Mouse (Mus musculus): ENCODE measurements around the gene Nck2. TPM values are rescaled to one million over a fixed set of nuclear protein-coding genes. Genes with fewer than 3 reads are reported as not detected.

Nck2 gene
- polyA plus RNA-seq, 1 experiment from 2014 or later: 53.2 TPM

- no peak overlapping the region for H3K9ac ChIP-seq (ENCODE audit: low read length)
- no peaks in the 10 kb centered on the region for H3K27me3 ChIP-seq (ENCODE audit: control insufficient read depth, insufficient read depth, low read length)
- DNase-seq (ENCODE audit: low spot score): no peak
- no peaks in the 10 kb centered on the region for H3K36me3 ChIP-seq (ENCODE audit: control insufficient read depth, insufficient read depth, low read length)
- 85% methylated on average over 13 of the region's 13 CpGs for WGBS
- H3K4me2 ChIP-seq (ENCODE audit: low read depth, severe bottlenecking): no peak overlapping the region
- H3K9me3 ChIP-seq (ENCODE audit: control insufficient read depth, low read length): no peaks in the 10 kb centered on the region
- H3K27ac ChIP-seq (replicated peaks; ENCODE audit: low read depth, low read length): no peak overlapping the region
- no peak for ATAC-seq (ENCODE audit: insufficient number of reproducible peaks, low FRiP score, low TSS enrichment, low read depth)
- H3K4me1 ChIP-seq (ENCODE audit: control insufficient read depth, insufficient read depth, low read length): no peaks in the 10 kb centered on the region
- no peak overlapping the region for H3K4me3 ChIP-seq (ENCODE audit: low read depth, low read length)
Measured at GRCm38 (mm10) chr1:43562002-43562666, 117.8 kb downstream of the Nck2 start.

- Histone ChIP-seq H3K9me3 (ENCODE audit: control insufficient read depth, low read length) (no peaks in the 10 kb centered on the region), H3K4me1 (ENCODE audit: control insufficient read depth, insufficient read depth, low read length) (no peaks in the 10 kb centered on the region), H3K27me3 (ENCODE audit: control insufficient read depth, insufficient read depth, low read length) (no peaks in the 10 kb centered on the region), H3K27ac (replicated peaks; ENCODE audit: low read depth, low read length) (no peak overlapping the region), H3K4me2 (ENCODE audit: low read depth, severe bottlenecking) (no peak overlapping the region), H3K36me3 (ENCODE audit: control insufficient read depth, insufficient read depth, low read length) (no peaks in the 10 kb centered on the region; the same call in 1 of the 2 replicates), H3K4me3 (ENCODE audit: low read depth, low read length) (no peak overlapping the region), H3K9ac (ENCODE audit: low read length) (no peak overlapping the region)
- no peak for ATAC-seq (ENCODE audit: insufficient number of reproducible peaks, low FRiP score, low TSS enrichment, low read depth)
- 92% methylated on average over 4 of the region's 4 CpGs for WGBS
- no peak for DNase-seq (ENCODE audit: low spot score)
Measured at GRCm38 (mm10) chr1:43565260-43565659, 120.9 kb downstream of the Nck2 start.

GRCm38 (mm10) chr1:43566677-43567377 is 122.4 kb downstream of the Nck2 start:
- Histone ChIP-seq H3K27ac (replicated peaks; ENCODE audit: low read depth, low read length) (no peak overlapping the region), H3K4me1 (ENCODE audit: control insufficient read depth, insufficient read depth, low read length) (no peaks in the 10 kb centered on the region), H3K9ac (ENCODE audit: low read length) (no peak overlapping the region), H3K36me3 (ENCODE audit: control insufficient read depth, insufficient read depth, low read length) (peaks cover 5% of the 10 kb centered on the region; the same call in 1 of the 2 replicates), H3K4me3 (ENCODE audit: low read depth, low read length) (no peak overlapping the region), H3K27me3 (ENCODE audit: control insufficient read depth, insufficient read depth, low read length) (no peaks in the 10 kb centered on the region), H3K9me3 (ENCODE audit: control insufficient read depth, low read length) (no peaks in the 10 kb centered on the region), H3K4me2 (ENCODE audit: low read depth, severe bottlenecking) (no peak overlapping the region)
- no peak for DNase-seq (ENCODE audit: low spot score)
- ATAC-seq (ENCODE audit: insufficient number of reproducible peaks, low FRiP score, low TSS enrichment, low read depth): no peak
- 89% methylated on average over 8 of the region's 8 CpGs for WGBS

- no peak for DNase-seq (ENCODE audit: low spot score)
- H3K9me3 ChIP-seq (ENCODE audit: control insufficient read depth, low read length): no peaks in the 10 kb centered on the region
- H3K27me3 ChIP-seq (ENCODE audit: control insufficient read depth, insufficient read depth, low read length): no peaks in the 10 kb centered on the region
- H3K9ac ChIP-seq (ENCODE audit: low read length): no peak overlapping the region
- ATAC-seq (ENCODE audit: insufficient number of reproducible peaks, low FRiP score, low TSS enrichment, low read depth): no peak
- no peak overlapping the region for H3K27ac ChIP-seq (replicated peaks; ENCODE audit: low read depth, low read length)
- no peak overlapping the region for H3K4me3 ChIP-seq (ENCODE audit: low read depth, low read length)
- H3K4me2 ChIP-seq (ENCODE audit: low read depth, severe bottlenecking): no peak overlapping the region
- WGBS: 84% methylated on average over 10 of the region's 10 CpGs
- peaks cover 5% of the 10 kb centered on the region; the same call in 1 of the 2 replicates for H3K36me3 ChIP-seq (ENCODE audit: control insufficient read depth, insufficient read depth, low read length)
- no peaks in the 10 kb centered on the region for H3K4me1 ChIP-seq (ENCODE audit: control insufficient read depth, insufficient read depth, low read length)
Measured at GRCm38 (mm10) chr1:43568824-43569223, 124.4 kb downstream of the Nck2 start.

- no peak overlapping the region for H3K9ac ChIP-seq (ENCODE audit: low read length)
- H3K27ac ChIP-seq (replicated peaks; ENCODE audit: low read depth, low read length): no peak overlapping the region
- ATAC-seq (ENCODE audit: insufficient number of reproducible peaks, low FRiP score, low TSS enrichment, low read depth) (no peak), DNase-seq (ENCODE audit: low spot score) (no peak)
- H3K36me3 ChIP-seq (ENCODE audit: control insufficient read depth, insufficient read depth, low read length): peaks cover 5% of the 10 kb centered on the region; the same call in 1 of the 2 replicates
- H3K4me1 ChIP-seq (ENCODE audit: control insufficient read depth, insufficient read depth, low read length): no peaks in the 10 kb centered on the region
- no peak overlapping the region for H3K4me3 ChIP-seq (ENCODE audit: low read depth, low read length)
- H3K27me3 ChIP-seq (ENCODE audit: control insufficient read depth, insufficient read depth, low read length): no peaks in the 10 kb centered on the region
- H3K9me3 ChIP-seq (ENCODE audit: control insufficient read depth, low read length): no peaks in the 10 kb centered on the region
- 90% methylated on average over 4 of the region's 4 CpGs for WGBS
- no peak overlapping the region for H3K4me2 ChIP-seq (ENCODE audit: low read depth, severe bottlenecking)
Measured at GRCm38 (mm10) chr1:43571105-43571504, 126.7 kb downstream of the Nck2 start.

- DNase-seq (ENCODE audit: low spot score): no peak
- no peak for ATAC-seq (ENCODE audit: insufficient number of reproducible peaks, low FRiP score, low TSS enrichment, low read depth)
Measured at GRCm38 (mm10) chr1:43574793-43575304, 130.5 kb downstream of the Nck2 start.

GRCm38 (mm10) chr1:43577371-43577770 is 133.0 kb downstream of the Nck2 start:
- no peak overlapping the region for H3K4me2 ChIP-seq (ENCODE audit: low read depth, severe bottlenecking)
- H3K27me3 ChIP-seq (ENCODE audit: control insufficient read depth, insufficient read depth, low read length): no peaks in the 10 kb centered on the region
- ATAC-seq (ENCODE audit: insufficient number of reproducible peaks, low FRiP score, low TSS enrichment, low read depth) (no peak), DNase-seq (ENCODE audit: low spot score) (no peak)
- H3K4me3 ChIP-seq (ENCODE audit: low read depth, low read length): no peak overlapping the region
- no peaks in the 10 kb centered on the region for H3K4me1 ChIP-seq (ENCODE audit: control insufficient read depth, insufficient read depth, low read length)
- no peak overlapping the region for H3K27ac ChIP-seq (replicated peaks; ENCODE audit: low read depth, low read length)
- 80% methylated on average over 3 of the region's 3 CpGs for WGBS
- no peaks in the 10 kb centered on the region for H3K36me3 ChIP-seq (ENCODE audit: control insufficient read depth, insufficient read depth, low read length)
- H3K9ac ChIP-seq (ENCODE audit: low read length): no peak overlapping the region
- H3K9me3 ChIP-seq (ENCODE audit: control insufficient read depth, low read length): no peaks in the 10 kb centered on the region

More at GRCm38 (mm10) chr1:43574793-43575304, 130.5 kb downstream of the Nck2 start:
- peaks cover 5% of the 10 kb centered on the region; the same call in 1 of the 2 replicates for H3K36me3 ChIP-seq (ENCODE audit: control insufficient read depth, insufficient read depth, low read length)
- no peak overlapping the region for H3K27ac ChIP-seq (replicated peaks; ENCODE audit: low read depth, low read length)
- 82% methylated on average over 3 of the region's 3 CpGs for WGBS
- no peak overlapping the region for H3K9ac ChIP-seq (ENCODE audit: low read length)
- H3K4me1 ChIP-seq (ENCODE audit: control insufficient read depth, insufficient read depth, low read length): no peaks in the 10 kb centered on the region
- no peaks in the 10 kb centered on the region for H3K9me3 ChIP-seq (ENCODE audit: control insufficient read depth, low read length)
- no peaks in the 10 kb centered on the region for H3K27me3 ChIP-seq (ENCODE audit: control insufficient read depth, insufficient read depth, low read length)
- H3K4me2 ChIP-seq (ENCODE audit: low read depth, severe bottlenecking): no peak overlapping the region
- H3K4me3 ChIP-seq (ENCODE audit: low read depth, low read length): no peak overlapping the region

- DNase-seq (ENCODE audit: low spot score) (no peak), ATAC-seq (ENCODE audit: insufficient number of reproducible peaks, low FRiP score, low TSS enrichment, low read depth) (no peak)
- 74% methylated on average over 1 of the region's 1 CpGs for WGBS
- Histone ChIP-seq H3K9me3 (ENCODE audit: control insufficient read depth, low read length) (no peaks in the 10 kb centered on the region), H3K4me1 (ENCODE audit: control insufficient read depth, insufficient read depth, low read length) (no peaks in the 10 kb centered on the region), H3K4me2 (ENCODE audit: low read depth, severe bottlenecking) (no peak overlapping the region), H3K4me3 (ENCODE audit: low read depth, low read length) (no peak overlapping the region), H3K27me3 (ENCODE audit: control insufficient read depth, insufficient read depth, low read length) (no peaks in the 10 kb centered on the region), H3K36me3 (ENCODE audit: control insufficient read depth, insufficient read depth, low read length) (no peaks in the 10 kb centered on the region), H3K27ac (replicated peaks; ENCODE audit: low read depth, low read length) (no peak overlapping the region), H3K9ac (ENCODE audit: low read length) (no peak overlapping the region)
Measured at GRCm38 (mm10) chr1:43583564-43583963, 139.2 kb downstream of the Nck2 start.
